Mouse (Mus musculus): Measurements from ENCODE around the gene Cacnb2. TPM values are rescaled to one million over a fixed set of nuclear protein-coding genes. Genes with fewer than 3 reads are reported as not detected.
A peak's percentile ranks its signal among the peaks of the same experiment; 100 is the strongest.

Gene Cacnb2
- 0.44 and 0.95 TPM in 2 replicates for polyA plus RNA-seq (2014; fragmentation: Nextera tagmentation; extraction: Ambion mirVana)

DNA sequence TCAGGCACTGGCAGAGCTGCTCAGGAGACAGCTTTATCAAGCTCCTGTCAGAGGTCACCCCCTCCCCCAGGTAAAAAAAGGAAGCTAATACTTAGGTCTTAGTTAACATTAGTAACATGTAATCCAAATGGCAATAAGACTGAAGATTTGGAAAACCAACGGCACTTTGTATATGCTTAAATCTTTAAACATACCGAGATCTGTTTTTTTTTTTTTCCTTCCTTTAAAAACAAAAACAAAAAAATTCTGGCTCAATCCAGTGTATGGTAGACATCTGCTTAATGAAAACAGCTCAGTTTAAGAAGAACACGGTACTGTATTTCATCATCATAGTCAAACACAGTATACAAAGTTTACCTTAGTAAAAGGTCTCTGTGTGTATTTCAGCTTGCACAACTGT, at the start of gene Cacnb2:
Gene Cacnb2, plus strand, starts transcription at position 301 of the 400 bp plus-strand sequence.
- Histone ChIP-seq H3K36me3 (ENCODE audit: control insufficient read depth, insufficient read depth, low read length) (no peaks in the 10 kb centered on the region), H3K27ac (ENCODE audit: low read depth, low read length) (no peak within 1 kb of the TSS), H3K4me2 (peak within 1 kb of the TSS; percentile 90), H3K4me1 (replicated peaks; ENCODE audit: control insufficient read depth, insufficient read depth, low read length) (no peaks in the 10 kb centered on the region), H3K4me3 (ENCODE audit: low read depth, low read length) (peak within 1 kb of the TSS; percentile 50), H3K9ac (ENCODE audit: low read depth, low read length) (peak within 1 kb of the TSS; percentile 60; the same call in 1 of the 2 replicates), H3K27me3 (replicated peaks; ENCODE audit: control insufficient read depth, insufficient read depth, low read length) (peaks cover 22% of the 10 kb centered on the region), H3K9me3 (ENCODE audit: control insufficient read depth, low read length) (no peaks in the 10 kb centered on the region)
- 58% methylated on average over 3 of the region's 3 CpGs for WGBS
- no peak for ATAC-seq (replicated peaks; ENCODE audit: low FRiP score)
- no peak for DNase-seq (ENCODE audit: low spot score)

DNA sequence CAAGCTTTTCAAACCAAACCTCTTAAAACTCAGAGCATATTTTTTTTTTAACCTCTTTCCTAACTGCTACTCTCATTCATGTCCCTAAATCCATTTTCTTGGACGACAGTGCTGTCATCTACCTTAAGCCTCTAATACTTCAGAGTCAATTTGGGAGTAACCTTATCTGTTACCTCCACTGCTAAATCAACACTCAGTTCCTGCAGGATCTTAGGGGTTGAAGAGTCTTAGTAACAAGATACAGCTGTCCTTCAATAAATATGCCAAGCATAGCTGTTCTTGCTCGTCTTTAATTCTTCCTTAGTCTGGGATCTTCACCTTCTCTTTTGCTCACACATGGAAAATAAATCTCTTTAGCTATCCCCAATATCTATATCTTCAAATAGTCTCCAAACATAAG, 34.9 kb upstream of the Cacnb2 start:
- H3K4me2 ChIP-seq = no peak overlapping the region
- no peaks in the 10 kb centered on the region for H3K36me3 ChIP-seq (ENCODE audit: control insufficient read depth, insufficient read depth, low read length)
- H3K4me1 ChIP-seq (replicated peaks; ENCODE audit: control insufficient read depth, insufficient read depth, low read length) = no peaks in the 10 kb centered on the region
- H3K9ac ChIP-seq (ENCODE audit: low read depth, low read length) = no peak overlapping the region
- no peak for DNase-seq (ENCODE audit: low spot score)
- H3K27me3 ChIP-seq (replicated peaks; ENCODE audit: control insufficient read depth, insufficient read depth, low read length) = no peaks in the 10 kb centered on the region
- no peaks in the 10 kb centered on the region for H3K9me3 ChIP-seq (ENCODE audit: control insufficient read depth, low read length)
- WGBS = 36% methylated on average over 2 of the region's 2 CpGs
- ATAC-seq (replicated peaks; ENCODE audit: low FRiP score) = no peak
- H3K4me3 ChIP-seq (ENCODE audit: low read depth, low read length) = no peak overlapping the region
- no peak overlapping the region for H3K27ac ChIP-seq (ENCODE audit: low read depth, low read length)

DNA sequence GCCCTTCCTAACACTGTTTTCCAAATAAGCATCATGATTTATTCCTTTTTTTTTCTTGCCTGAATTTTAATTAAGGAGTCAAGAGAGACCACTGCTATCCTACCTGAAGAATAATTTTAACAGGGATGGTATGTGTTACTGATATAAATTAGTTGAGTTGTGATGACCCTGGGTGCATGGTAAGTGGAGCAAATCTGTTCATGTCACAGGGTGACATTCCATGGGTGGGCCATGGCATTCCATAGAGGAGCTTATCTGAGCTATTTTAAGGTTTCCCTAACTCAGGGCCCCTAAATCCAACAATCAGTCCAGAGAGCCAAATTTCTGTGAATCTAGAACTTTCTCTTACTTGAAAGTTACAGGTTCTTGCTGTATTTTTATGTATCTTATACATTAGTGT, 31.6 kb upstream of the Cacnb2 start:
- Histone ChIP-seq H3K4me3 (ENCODE audit: low read depth, low read length) (no peak overlapping the region), H3K27ac (ENCODE audit: low read depth, low read length) (no peak overlapping the region)
- no peak for ATAC-seq (replicated peaks; ENCODE audit: low FRiP score)

DNA sequence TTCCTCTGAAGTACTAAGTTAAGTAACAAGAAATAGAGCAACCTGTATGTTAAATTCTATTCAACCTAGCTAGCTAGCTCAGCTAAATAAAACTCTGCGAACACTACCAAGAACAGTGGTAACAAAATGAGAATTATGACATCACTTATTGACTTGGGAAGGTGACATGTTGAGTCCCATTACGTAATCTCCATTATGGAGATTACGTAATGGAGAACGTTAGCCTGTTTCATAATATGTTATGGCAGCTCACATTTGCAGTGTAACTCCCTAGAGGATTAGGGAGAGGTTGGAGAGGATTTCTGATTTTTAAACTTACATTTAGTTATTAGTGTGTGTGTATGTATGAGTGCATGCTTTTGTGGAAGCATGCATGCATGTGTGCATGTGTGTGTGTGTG, 13.3 kb upstream of the Cacnb2 start:
- WGBS = 78% methylated on average over 4 of the region's 4 CpGs

More for the DNA sequence above, 31.6 kb upstream of the Cacnb2 start:
- no peaks in the 10 kb centered on the region for H3K9me3 ChIP-seq (ENCODE audit: control insufficient read depth, low read length)
- H3K36me3 ChIP-seq (ENCODE audit: control insufficient read depth, insufficient read depth, low read length) = no peaks in the 10 kb centered on the region
- H3K9ac ChIP-seq (ENCODE audit: low read depth, low read length) = no peak overlapping the region
- no peak overlapping the region for H3K4me2 ChIP-seq
- H3K27me3 ChIP-seq (replicated peaks; ENCODE audit: control insufficient read depth, insufficient read depth, low read length) = no peaks in the 10 kb centered on the region
- no peak for DNase-seq (ENCODE audit: low spot score)
- no peaks in the 10 kb centered on the region for H3K4me1 ChIP-seq (replicated peaks; ENCODE audit: control insufficient read depth, insufficient read depth, low read length)

DNA sequence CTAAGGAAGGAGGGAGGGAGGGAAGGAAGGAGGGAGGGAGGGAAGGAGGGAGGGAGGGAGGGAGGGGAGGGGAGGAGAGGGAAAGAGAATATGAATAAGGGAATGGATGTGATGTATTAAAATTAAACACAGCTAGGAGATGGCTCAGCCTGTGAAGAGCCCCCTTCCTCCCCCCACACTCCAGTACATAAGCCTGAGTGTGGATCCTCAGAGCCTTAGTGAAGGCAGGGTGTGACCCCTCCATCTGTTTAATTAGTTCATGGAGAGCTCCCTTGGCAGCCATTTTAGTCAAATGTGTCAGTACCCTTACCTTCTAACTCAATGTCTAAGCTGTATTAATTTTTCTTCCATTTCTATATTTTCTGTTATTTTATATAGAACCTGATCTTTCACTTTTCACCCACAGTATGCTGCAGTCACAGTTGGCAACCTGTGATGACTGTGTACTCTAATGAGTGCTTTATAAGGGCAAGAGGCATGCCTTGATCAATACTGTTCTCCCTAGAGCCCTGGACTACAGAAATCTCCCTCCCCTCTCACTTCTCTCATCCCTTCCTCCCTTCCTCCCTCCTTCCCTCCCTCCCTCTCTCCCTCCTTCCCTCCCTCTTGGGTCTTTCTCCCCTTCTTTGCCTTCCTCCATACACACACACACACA, 4.9 kb upstream of the Cacnb2 start:
- no peak overlapping the region for H3K4me2 ChIP-seq
- no peaks in the 10 kb centered on the region for H3K4me1 ChIP-seq (replicated peaks; ENCODE audit: control insufficient read depth, insufficient read depth, low read length)
- H3K4me3 ChIP-seq (ENCODE audit: low read depth, low read length) = no peak overlapping the region
- no peaks in the 10 kb centered on the region for H3K36me3 ChIP-seq (ENCODE audit: control insufficient read depth, insufficient read depth, low read length)
- H3K9ac ChIP-seq (ENCODE audit: low read depth, low read length) = no peak overlapping the region
- H3K27ac ChIP-seq (ENCODE audit: low read depth, low read length) = no peak overlapping the region
- H3K9me3 ChIP-seq (ENCODE audit: control insufficient read depth, low read length) = no peaks in the 10 kb centered on the region
- no peaks in the 10 kb centered on the region for H3K27me3 ChIP-seq (replicated peaks; ENCODE audit: control insufficient read depth, insufficient read depth, low read length)
- ATAC-seq (replicated peaks; ENCODE audit: low FRiP score) (no peak), DNase-seq (ENCODE audit: low spot score) (no peak)

More for the DNA sequence above, 13.3 kb upstream of the Cacnb2 start:
- no peaks in the 10 kb centered on the region for H3K27me3 ChIP-seq (replicated peaks; ENCODE audit: control insufficient read depth, insufficient read depth, low read length)
- H3K27ac ChIP-seq (ENCODE audit: low read depth, low read length) = no peak overlapping the region
- H3K4me2 ChIP-seq = no peak overlapping the region
- no peak for ATAC-seq (replicated peaks; ENCODE audit: low FRiP score)
- H3K36me3 ChIP-seq (ENCODE audit: control insufficient read depth, insufficient read depth, low read length) = no peaks in the 10 kb centered on the region
- H3K4me3 ChIP-seq (ENCODE audit: low read depth, low read length) = no peak overlapping the region
- H3K9ac ChIP-seq (ENCODE audit: low read depth, low read length) = no peak overlapping the region
- H3K9me3 ChIP-seq (ENCODE audit: control insufficient read depth, low read length) = no peaks in the 10 kb centered on the region
- no peaks in the 10 kb centered on the region for H3K4me1 ChIP-seq (replicated peaks; ENCODE audit: control insufficient read depth, insufficient read depth, low read length)
- DNase-seq (ENCODE audit: low spot score) = no peak

DNA sequence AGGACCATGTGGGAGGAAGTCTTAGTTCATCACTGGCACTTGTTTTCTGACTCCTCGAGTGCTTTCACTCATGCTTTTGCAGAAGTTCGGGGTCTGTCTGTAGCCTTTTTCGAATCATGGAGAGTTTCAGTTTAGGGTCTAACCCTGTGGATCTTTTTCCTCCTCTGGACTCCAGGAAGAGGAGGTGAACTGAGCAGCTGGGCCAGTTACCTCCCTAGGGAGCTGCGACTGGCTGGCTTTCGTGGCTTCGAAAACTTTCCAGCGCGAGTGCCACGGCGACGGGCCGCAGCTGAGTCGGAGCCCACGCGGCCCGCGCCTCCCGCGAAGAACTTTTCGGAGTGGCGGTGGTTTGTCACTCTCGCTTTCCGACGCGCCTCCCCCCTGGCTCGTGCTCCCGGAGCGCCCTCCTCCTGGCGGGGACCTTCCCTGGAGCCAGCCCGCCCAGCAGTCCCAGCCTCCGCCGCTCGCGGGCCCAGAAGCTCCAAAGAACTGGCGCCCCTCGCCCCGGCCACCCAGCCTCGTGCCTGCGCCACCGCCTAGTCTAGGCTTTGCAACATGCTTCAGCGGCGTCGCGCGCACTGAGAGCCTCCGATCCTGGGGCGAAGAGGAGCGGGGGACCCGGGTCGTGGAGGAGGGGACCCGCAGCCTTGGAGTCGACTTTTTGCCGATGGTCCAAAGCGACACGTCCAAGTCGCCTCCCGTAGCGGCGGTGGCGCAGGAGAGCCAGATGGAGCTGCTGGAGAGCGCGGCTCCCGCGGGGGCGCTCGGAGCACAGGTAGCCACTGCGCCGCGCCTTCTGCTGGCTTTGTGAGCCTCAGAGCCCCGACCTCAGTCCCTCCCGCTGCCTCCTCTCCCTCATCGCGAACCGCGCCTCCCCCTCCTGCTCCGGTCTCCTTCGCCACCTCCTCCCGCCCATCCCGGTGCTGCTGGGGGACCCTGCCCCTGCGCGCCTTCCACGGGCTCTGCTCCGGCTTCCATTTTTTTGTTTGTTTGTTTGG, 1.2 kb downstream of the Cacnb2 start:
- ATAC-seq (replicated peaks; ENCODE audit: low FRiP score) (peak; percentile 76), DNase-seq (ENCODE audit: low spot score) (peak; percentile 74)
- no peaks in the 10 kb centered on the region for H3K9me3 ChIP-seq (ENCODE audit: control insufficient read depth, low read length)
- no peaks in the 10 kb centered on the region for H3K36me3 ChIP-seq (ENCODE audit: control insufficient read depth, insufficient read depth, low read length)
- H3K4me3 ChIP-seq (ENCODE audit: low read depth, low read length) = peak overlapping the region; percentile 50
- under 1% methylated on average over 80 of the region's 83 CpGs for WGBS
- H3K27me3 ChIP-seq (replicated peaks; ENCODE audit: control insufficient read depth, insufficient read depth, low read length) = peaks cover 22% of the 10 kb centered on the region
- peak overlapping the region; percentile 90 for H3K4me2 ChIP-seq
- peak overlapping the region; percentile 7; the same call in 1 of the 2 replicates for H3K27ac ChIP-seq (ENCODE audit: low read depth, low read length)
- H3K4me1 ChIP-seq (replicated peaks; ENCODE audit: control insufficient read depth, insufficient read depth, low read length) = no peaks in the 10 kb centered on the region
- H3K9ac ChIP-seq (ENCODE audit: low read depth, low read length) = peak overlapping the region; percentile 60

DNA sequence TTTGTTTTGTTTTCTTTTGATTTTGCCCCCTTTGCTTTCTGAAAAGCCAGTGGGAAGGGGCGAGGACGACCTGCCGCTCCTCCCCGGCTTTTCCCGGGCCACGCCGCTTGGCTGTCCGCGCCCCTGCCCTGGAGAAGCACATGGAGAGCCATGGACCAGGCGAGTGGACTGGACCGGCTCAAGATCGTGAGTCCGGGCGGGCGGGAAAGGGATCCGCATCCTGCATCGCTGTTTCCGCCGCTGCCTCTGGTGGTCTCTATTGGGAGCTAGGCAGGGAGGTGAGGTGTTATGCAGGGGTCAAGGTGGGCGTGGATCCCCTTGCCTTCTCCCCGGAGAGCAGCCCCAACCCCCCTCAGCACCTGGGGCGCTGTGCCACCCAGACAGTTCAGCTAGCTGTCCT, 1.9 kb downstream of the Cacnb2 start:
- WGBS = under 1% methylated on average over 22 of the region's 22 CpGs
- peak overlapping the region; percentile 90 for H3K4me2 ChIP-seq
- peaks cover 22% of the 10 kb centered on the region for H3K27me3 ChIP-seq (replicated peaks; ENCODE audit: control insufficient read depth, insufficient read depth, low read length)
- no peak overlapping the region for H3K27ac ChIP-seq (ENCODE audit: low read depth, low read length)
- H3K4me1 ChIP-seq (replicated peaks; ENCODE audit: control insufficient read depth, insufficient read depth, low read length) = no peaks in the 10 kb centered on the region
- no peaks in the 10 kb centered on the region for H3K36me3 ChIP-seq (ENCODE audit: control insufficient read depth, insufficient read depth, low read length)
- H3K9ac ChIP-seq (ENCODE audit: low read depth, low read length) = peak overlapping the region; percentile 60; the same call in 1 of the 2 replicates
- peak; percentile 46 for DNase-seq (ENCODE audit: low spot score)
- H3K4me3 ChIP-seq (ENCODE audit: low read depth, low read length) = peak overlapping the region; percentile 50
- no peaks in the 10 kb centered on the region for H3K9me3 ChIP-seq (ENCODE audit: control insufficient read depth, low read length)
- ATAC-seq (replicated peaks; ENCODE audit: low FRiP score) = peak; percentile 24; the same call in 1 of the 2 replicates

DNA sequence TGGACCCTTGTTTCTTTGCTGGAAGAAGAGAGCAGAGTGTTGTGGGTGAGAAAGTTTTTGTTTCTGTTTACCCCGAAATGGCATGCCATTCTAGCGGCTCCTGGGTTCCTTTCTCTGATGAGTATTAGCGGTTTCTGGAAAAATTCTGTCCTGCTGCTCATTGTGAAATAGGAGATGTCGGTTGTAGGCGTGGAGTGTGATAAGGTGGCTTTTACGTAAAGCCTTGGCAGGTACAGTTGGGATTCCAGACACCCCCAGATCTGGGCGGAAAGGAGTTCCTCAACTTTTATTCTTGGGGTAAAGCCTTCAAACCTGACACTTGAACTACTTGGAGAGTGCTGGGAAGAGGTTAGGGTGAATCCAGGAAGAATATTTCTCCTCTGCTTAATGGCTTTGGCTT, 2.3 kb downstream of the Cacnb2 start:
- peak overlapping the region; percentile 50 for H3K4me3 ChIP-seq (ENCODE audit: low read depth, low read length)
- WGBS = 8% methylated on average over 7 of the region's 7 CpGs
- H3K9ac ChIP-seq (ENCODE audit: low read depth, low read length) = no peak overlapping the region
- H3K4me1 ChIP-seq (replicated peaks; ENCODE audit: control insufficient read depth, insufficient read depth, low read length) = no peaks in the 10 kb centered on the region
- peaks cover 22% of the 10 kb centered on the region for H3K27me3 ChIP-seq (replicated peaks; ENCODE audit: control insufficient read depth, insufficient read depth, low read length)
- no peak overlapping the region for H3K27ac ChIP-seq (ENCODE audit: low read depth, low read length)
- DNase-seq (ENCODE audit: low spot score) (peak; percentile 36), ATAC-seq (replicated peaks; ENCODE audit: low FRiP score) (no peak)
- no peaks in the 10 kb centered on the region for H3K36me3 ChIP-seq (ENCODE audit: control insufficient read depth, insufficient read depth, low read length)
- peak overlapping the region; percentile 90 for H3K4me2 ChIP-seq
- no peaks in the 10 kb centered on the region for H3K9me3 ChIP-seq (ENCODE audit: control insufficient read depth, low read length)

Data from liver, embryonic 11.5 days (tissue).